Mouse (Mus musculus) MEL-GATA-1-ER (cell line): Measurements from ENCODE around the gene Stambpl1.

Experiments used
- DNase-seq: peaks from one replicate; pipeline ENCODE4 v3.0.0-alpha.2; 2012; ENCODE audit warnings: low read depth; ENCODE audit errors: extremely low read depth

Stambpl1 gene

DNA sequence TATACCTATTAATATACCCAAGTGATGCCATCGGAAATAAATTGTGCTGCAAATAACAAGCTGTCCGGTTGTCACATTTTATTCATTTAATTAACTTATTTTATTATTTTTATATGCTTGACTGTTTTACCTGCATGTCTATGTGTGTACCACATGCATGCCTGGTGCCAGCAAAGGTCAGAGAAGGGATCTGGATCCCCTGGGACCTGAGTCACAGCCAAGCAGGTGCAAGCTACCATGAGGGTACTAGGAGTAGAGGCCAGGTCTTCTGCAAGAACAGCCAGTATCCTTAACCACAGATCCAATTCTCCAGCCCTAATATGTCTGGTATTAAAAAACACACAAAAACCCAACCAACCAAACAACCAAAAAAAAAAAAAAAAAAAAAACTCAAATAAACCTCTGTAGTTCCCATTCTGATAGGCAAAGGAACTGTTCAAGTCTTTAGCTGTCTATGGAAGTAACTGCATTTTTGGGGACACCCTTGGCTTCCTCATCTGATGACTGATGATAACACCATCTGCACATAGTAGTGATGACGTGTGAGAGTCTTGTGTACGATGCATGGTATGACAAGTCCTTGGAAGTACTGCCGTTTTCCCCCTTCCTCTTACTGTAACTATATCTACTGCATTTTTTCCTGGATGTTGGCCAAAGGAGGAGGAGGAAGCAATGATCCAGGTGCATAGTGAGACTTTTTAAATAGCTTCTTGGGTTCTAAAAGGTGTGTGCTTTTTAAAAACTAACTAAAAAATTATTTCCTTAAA lies 48.4 kb downstream of the Stambpl1 start:
- no peak for DNase-seq

DNA sequence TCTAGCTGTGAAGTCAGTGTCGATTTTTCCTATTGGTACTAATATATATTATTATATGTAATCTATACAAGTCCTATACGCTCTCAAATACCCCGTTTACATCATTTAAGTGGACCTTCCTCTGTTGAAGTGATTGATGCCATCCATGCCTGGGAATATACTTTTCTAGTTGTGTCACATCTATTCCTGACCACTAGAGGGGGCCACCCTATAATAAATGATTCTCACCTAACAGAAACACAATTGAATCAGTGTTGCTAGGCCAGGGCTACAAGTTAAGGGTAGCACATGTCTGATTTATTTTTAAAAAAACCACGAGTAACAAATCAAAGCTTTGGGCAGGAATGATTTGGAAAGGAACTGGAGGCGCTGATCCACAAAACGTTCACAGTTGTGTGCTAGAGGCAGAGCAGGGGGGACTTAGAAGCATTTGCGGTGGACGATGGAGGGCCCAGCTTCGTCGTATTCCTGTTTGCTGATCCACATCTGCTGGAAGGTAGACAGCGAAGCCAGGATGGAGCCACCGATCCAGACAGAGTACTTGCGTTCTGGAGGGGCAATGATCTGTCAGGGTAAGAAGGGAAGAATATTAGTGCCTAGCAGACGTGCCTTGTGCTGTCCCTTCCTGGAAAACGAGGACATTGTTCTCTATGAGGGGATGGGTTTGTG lies 49.4 kb downstream of the Stambpl1 start:
- DNase-seq, result no peak

DNA sequence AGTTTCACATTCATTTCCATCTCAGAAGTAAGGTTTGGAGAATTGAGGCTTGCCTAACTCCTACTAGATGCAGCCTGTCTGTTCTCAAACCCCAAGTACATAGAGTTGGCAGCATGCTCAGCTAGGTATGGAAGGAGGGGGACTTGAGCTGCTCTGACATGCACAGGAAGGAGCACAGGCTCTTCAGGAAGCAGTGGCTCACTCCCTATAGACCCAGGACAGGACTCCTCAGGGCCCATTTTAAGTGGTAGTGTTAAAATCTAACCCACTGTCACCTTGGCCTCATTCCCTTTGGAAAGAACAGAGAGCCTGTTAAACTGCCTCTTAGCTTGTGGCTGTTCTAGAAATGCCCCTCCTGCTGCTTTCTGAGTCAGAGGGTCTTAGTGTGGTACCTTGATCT lies 50.9 kb downstream of the Stambpl1 start:
- no peak for DNase-seq

DNA sequence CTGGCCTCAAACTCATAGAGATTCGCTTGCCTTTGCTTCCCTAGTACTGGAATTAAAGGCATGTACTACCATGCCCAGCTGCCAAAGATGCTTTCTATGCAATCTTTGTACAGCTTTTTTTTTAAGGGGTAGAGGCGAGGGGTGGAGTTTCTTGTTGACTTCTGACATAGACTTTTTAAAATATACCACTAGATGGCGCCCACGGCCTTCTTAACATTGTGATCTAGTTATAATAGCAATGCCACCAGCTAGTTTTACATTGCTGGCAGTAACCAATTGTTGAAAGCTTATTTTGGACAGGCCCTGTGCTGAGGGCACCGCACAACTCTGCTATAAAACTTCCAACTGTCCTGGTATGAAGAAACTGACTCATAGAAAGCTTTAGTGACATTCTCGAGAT lies 52.0 kb downstream of the Stambpl1 start:
- peak; percentile 60 for DNase-seq

DNA sequence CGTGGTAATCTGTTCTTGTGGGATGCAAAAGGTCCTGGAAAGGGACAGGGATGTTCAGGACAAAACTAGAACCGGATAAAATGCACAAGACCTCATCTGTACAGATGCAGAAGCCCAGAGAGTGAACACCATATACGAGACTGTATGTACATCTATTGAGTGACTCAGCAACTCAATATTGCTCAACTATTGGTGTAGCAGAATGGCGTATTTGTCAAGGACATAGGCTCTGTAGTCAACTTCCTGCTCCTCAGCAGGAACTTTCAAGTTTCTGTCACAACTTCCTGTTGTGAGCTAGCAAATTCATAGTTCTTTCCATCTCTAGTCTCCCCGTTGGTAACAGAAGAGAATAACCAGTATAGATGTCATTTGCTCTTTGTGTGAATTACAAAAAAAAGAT lies 56.5 kb downstream of the Stambpl1 start:
- DNase-seq, result no peak

DNA sequence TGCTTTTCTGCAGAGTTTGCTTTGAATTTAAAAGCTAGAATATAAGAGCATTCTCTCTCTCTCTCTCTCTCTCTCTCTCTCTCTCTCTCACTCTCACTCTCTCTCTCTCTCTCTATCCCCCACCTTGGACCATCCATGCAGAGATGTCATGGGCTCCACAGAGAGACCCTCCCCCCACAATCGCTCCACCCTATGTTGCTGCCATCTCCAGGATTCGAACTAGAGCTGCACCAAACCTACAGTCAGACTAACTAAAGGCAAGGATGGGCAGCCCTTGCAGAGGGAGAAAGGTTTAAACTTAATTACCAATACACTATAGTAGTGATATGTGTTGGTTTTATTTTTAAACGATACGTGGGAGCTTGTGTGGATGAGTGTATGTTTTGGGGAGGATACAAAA lies 58.6 kb downstream of the Stambpl1 start:
- no peak for DNase-seq

DNA sequence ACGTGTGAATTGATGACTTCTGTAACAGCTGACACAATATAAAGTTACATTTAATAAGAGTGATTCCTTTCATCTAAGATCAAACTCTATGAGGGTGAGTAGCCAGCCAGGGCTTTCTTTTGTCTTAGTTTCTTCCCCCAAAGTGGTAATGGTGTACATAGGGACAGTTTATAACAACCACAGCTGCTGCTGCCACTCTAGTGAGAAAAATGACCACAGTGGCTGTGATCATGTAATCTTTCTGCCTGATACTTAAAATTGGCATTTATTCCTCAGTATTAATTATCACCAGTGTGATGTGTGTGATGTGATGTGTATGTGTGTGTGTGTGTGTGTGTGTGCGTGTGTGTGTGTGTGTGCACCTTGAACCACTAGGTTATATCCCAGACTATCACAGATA lies 59.9 kb downstream of the Stambpl1 start:
- no peak for DNase-seq

DNA sequence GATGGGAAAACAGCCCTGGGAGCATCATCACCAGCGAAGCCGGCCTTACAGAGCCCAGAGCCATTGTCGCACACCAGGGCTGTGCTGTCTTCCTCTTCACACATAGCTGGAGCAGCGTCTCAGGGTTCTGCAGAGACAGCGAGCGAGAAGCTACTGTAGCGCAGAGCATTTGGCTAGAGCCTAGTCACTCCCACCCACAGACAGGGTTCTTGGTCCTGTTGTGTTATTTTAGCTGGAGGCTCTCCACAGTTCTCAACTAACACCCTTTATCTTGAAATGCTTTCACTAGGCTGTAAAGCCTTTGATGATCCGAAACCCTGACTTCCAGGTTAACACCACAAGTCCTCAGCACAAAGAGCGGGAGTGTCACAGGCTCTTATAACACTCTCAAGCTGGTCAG lies 60.4 kb downstream of the Stambpl1 start:
- DNase-seq, result no peak

DNA sequence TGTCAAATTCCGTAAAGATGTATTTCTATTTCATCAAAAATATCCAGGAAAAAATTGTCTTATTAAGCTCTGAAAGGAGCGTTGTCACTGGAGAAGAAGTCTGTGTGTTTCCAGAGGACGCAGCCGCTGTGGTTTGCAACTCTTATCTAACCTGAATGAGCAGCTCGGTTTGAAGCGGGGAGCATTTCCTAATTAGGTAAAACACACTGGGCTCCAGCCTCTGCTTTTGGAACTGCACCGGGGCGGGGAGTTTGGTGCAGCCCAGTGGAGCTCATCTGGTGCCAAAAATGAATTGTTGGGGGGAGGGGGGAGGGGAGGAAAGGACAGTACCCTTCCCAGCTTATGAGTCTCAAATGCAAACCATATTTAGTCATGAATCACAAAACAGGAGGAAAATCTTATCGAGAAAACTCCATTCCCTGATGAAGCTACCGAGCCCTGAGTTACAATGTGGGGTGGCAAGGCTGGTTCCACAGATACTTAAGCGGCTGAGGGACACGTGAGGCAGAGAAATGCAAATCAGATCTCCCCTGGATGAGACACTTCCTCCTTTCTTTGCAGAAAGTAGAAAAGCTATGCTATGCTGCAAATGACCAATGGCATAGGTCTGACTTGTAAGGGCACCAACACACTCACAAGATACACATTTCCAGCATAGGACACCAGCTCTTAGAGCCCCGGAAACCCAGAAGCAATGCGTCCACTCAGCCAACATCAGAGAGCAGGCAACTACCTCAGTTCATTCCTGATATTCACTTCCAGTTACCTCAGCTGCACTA lies 62.3 kb downstream of the Stambpl1 start:
- peak; percentile 12 for DNase-seq

DNA sequence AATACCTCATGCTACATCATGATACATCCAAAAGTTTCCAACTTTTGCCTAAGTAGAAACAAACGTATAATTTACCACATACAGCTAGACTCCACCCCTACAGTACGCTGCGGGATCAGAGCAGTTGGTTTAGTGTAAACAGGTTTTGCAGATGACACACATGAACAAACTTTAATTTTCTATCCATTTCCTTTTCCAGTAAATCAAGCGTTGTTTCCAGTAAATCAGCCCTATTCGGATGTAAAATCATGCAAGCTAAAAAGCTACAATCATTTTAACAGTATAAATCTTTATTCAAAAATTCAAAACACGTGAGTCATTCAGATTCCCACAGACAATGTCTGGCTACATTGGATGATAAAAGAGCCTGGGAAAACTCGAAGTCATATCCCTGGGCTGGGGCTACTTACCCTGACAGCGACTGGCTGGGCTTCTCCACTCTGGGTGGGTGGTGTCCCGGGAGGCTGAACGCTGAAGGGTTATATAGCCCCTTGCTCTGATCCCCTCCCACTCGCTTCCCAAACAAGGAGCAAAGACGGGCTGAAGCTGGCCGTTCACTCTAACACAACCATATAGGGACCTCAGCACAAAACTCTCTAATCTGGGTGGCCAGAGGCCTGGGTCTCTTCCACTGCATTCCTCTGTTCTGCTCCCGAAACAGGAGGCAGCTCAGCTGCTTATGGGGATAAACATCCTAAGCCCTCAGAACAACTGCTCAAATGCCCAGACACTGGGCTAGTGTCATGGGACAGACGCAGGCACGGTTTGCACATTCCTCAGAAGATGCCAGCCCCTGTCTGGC lies 63.1 kb downstream of the Stambpl1 start, which contains the start of gene Acta2:
TSS of gene Acta2 (minus strand) at position 711 of the 802 bp plus-strand sequence.
- no peak for DNase-seq

DNA sequence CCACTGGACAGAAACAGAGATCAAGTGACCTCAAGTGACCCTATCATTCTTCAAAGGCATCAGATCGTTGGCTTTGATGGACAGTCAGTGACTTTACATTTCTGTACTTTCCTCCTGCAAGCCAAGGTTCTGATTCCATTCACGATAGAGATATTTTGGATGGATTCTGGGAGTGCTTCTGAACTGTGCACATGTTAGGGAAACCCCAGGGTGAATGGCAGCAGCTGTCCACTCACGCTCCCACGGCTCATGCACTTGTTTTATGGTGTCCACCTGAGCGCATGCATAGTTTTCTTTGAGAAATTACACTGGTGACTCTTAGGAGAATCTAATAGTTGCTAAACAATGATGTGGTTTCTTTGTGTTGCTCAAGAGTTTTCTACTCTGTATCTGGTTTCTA lies 64.1 kb downstream of the Stambpl1 start:
- DNase-seq, result no peak

DNA sequence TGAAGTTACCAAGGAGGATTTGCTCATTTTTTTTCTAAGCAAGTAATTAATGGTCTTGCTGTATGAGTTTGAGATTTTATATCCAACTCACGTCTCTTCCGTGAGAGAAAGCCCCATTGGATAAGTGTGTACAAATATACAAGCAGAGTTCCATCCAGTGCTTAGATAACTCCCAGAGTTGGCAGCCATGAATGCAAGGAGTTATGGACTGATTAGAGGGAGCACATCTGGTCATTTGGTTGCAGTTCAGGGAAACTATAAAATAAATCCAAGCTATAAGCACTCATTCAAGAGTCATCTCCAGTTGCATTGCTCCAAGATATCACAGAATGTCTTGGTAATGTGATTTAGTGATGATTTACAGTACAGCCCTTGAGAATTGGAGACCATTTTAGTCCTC lies 64.9 kb downstream of the Stambpl1 start:
- no peak for DNase-seq

DNA sequence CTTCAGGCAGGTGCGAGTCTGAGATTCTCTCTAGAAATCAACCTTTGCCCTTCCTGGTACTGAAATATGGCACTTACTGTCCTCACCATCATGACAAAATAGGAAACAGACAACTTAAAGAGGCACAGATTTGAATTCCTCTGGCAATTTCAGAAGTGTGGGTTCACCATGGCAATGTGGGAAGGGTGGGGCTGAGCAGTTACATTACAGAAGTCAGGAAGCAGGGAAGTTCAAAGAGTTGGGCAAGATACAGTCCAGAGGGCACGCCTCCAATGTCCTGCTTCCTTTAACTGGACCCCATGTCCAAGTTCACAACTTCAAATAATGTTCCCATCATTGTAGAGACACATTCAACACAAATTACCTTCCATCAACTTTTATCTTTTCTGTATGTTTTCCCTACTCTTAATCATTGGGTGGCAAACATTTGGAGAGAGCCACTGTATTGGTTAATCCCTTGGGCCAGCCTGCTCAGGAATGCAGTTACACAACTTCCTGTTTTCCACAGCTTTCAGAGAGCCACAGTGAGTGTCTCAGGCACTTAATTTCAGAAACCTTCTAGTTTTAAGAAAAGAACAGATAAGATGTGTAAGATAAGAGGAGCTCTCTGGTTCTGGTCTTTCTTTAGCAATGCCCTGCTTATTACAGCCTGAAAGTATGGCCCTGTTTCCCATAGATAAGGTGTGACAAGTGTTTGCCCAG lies 70.4 kb downstream of the Stambpl1 start:
- no peak for DNase-seq

DNA sequence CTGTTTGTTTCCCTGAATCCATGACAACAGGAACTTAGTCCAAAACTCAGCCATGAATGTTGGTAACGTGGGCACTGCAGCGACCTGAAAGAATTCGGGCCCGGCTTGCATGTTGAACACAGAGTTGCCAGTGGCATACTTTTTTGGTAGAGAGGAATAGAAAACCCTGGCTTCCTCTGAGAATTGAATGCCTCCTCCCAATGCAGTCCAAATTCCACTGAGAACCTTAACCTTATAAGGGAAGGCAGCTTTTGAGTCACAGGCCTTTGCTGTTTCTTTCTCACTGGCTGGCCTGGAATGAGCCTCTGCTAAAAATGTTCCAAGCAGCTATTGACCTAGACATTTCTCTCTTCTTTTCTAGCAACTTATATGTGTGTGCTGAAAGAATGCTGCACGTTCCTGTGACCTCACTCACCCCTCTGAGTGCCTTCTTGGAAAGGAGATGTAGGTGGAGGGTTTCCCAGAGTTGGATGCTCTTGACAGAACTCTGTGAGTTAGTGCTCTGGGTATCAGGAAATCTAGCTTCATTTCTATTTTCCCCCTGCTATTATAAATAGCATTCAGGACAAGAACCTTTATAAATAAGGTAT lies 73.7 kb downstream of the Stambpl1 start:
- DNase-seq, result no peak

DNA sequence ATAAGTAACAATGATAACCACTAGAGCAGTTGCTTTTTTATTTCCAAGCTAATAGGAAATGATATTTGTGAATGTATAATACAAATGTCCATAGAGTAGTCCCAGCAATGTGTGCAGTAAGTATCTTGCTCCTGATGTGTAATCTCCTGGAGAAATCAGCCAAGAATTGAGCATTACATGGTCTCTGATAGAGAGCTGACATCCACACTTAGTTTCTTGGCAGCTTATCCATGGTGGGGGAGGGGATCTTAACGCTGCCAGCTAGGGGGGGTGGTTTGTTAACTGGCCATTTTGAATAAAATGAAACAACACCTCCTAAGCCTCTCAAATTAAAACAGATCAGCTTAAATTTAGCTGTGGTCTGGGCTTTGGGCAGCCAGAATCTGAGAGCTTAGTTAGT lies 77.0 kb downstream of the Stambpl1 start:
- DNase-seq, result no peak

DNA sequence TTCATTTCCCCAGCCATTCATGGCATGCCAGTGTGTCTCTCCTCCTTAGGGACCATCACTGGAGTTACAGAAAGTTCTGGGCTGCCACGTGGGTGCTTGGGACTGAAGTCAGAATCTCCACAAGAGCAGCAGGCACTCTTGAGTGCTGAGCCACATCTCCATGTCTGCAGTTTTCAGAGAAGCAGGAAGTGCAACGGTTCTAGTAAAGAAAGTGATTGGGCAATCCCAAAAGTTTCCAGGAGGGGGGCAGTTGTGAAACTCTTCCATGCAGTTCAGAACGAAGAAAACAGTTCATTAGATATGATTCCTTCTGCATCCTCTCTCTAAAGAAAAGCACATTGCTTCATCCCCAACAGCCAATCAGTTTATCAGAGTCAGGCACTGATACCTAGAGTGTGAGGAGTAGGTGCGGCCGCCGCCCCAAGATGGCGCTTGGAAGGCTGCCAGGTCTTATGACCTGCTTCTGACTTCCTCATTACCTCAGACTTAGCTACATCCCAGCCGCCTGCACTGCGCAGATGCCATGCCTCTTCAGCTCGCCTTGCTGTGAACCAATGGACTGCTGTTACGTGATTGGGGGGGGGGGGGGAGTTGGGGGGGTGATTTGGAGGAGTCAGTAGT lies 78.2 kb downstream of the Stambpl1 start:
- peak; percentile 66 for DNase-seq

DNA sequence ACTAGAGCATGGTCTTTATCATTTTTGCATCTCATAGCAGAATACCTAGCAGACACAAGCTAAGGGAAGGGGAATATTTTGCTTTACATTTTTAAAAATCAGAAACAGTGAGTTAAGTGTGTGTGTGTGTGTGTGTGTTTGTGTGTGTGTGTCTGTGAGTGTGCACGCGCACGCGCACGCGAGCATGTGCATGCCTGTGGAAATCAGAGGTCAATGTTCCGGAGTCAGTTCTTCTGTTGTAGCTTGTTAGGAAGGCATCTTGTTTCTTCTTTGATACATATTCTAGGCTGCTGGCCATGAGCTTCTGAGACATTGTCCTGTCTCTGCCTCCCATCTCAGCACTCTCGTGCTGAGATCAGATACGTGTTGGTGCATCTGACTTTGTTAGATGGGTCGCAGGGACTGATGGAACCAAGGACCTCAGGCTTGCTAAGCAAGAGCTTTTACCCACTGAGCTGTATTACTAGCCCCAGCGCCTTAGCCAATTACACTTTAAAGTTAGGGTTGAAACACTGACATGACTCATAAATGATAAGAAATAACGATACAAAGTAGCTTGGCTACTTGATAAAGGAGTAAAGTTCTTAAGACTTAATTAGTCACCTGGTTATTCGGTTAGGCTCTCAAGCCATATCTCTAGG lies 78.9 kb downstream of the Stambpl1 start:
- no peak for DNase-seq

DNA sequence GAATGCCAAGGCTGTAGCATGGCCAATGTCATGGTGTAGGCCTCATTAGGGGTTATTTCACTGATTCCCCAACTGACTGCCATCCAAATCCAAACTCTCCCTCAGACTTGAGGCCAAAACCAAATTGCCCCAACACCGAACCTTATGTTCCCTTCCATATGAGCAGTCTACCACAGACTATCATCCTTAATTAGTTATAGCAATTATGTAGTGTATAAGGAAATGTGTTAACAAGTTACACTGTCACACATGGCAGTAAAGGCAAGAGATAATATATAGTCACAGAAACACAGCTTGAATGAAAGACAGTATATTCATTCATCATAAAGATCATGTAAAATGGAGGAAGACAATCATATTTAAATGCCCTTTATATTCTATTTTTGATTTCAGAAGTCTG lies 81.0 kb downstream of the Stambpl1 start:
- no peak for DNase-seq

DNA sequence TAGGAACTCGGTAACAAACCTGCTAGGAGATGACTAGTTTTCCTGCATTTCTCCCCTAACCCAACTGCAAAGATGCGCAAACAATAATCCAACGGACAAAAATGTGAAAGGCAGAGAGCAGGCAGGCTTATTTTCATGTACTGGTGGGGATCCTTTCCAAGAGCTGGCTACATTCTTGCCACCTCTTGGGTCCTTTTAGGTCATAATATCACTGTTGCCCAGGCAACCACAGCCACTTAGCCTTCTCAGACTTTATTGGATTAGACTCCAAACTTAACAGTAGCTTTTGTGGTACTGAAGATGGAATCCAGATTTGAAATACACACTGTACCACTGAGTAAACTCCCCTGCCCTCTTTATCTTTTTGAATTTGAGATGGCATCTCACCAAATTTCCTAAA lies 86.0 kb downstream of the Stambpl1 start:
- DNase-seq, result no peak

DNA sequence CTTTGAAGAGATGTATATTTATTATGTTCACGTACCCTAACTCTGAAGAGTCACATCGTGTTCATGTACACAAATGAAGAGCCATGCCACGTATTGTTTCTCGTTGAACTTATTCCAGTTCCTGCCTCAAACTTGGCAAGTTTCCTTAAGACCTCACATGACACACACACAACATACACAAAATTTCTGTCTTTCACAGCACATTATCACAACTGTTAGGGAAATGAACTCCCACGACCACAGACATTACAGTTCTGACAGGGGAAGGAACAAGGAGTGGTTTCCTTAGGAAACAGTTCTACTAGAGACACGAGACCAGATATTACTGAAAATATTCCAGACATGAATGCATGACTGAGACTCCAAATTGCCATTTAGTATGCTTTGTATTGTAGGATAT lies 91.6 kb downstream of the Stambpl1 start:
- DNase-seq, result no peak
